Mouse (Mus musculus) monocyte, adult 5-6 weeks (primary cell): ENCODE results near the gene Prkce. TPM values are rescaled to one million over a fixed set of nuclear protein-coding genes. Genes with fewer than 3 reads are reported as not detected.
A peak's percentile ranks its signal among the peaks of the same experiment; 100 is the strongest.

Experiments used
- ATAC-seq: fragments of 153-309, 156-312 bp; replicated peaks from 2 replicates; pipeline ENCODE4 v1.8.0; 2017; ENCODE audit warnings: mild to moderate bottlenecking; ENCODE audit not compliant: low TSS enrichment, insufficient number of reproducible peaks, severe bottlenecking, poor library complexity, low FRiP score
- total RNA-seq: library from RNA; stranded (forward); fragments of 200-1000, 200-491, 200-594 nt; gene quantifications from 3 replicates; pipeline ENCODE4 v1.2.3, GENCODE M21; 2017

Prkce gene
- total RNA-seq, 1 experiment from 2014 or later, result 21.1 TPM

- no peak for ATAC-seq
Observed at GRCm38 (mm10) chr17:86276381-86276780, 108.8 kb downstream of the Prkce start.

- no peak for ATAC-seq
Observed at GRCm38 (mm10) chr17:86277032-86277798, 109.6 kb downstream of the Prkce start.

- ATAC-seq, result peak; percentile 61
Observed at GRCm38 (mm10) chr17:86277999-86278526, 110.5 kb downstream of the Prkce start.

GRCm38 (mm10) chr17:86279751-86280150, 112.2 kb downstream of the Prkce start:
- ATAC-seq, result no peak

GRCm38 (mm10) chr17:86283741-86284140, 116.2 kb downstream of the Prkce start:
- ATAC-seq, result peak; percentile 56

GRCm38 (mm10) chr17:86285058-86285457, 117.5 kb downstream of the Prkce start:
- no peak for ATAC-seq

- ATAC-seq, result no peak
Observed at GRCm38 (mm10) chr17:86286747-86287271, 119.2 kb downstream of the Prkce start.

GRCm38 (mm10) chr17:86292711-86293110, 125.1 kb downstream of the Prkce start:
- ATAC-seq, result no peak

GRCm38 (mm10) chr17:86293247-86293744, 125.7 kb downstream of the Prkce start:
- ATAC-seq, result peak; percentile 64

- ATAC-seq, result no peak
Observed at GRCm38 (mm10) chr17:86299576-86299975, 132.0 kb downstream of the Prkce start.

- ATAC-seq, result peak; percentile 38
Observed at GRCm38 (mm10) chr17:86300774-86301595, 133.4 kb downstream of the Prkce start.

- no peak for ATAC-seq
Observed at GRCm38 (mm10) chr17:86302266-86302665, 134.7 kb downstream of the Prkce start.

- ATAC-seq, result no peak
Observed at GRCm38 (mm10) chr17:86302861-86303331, 135.3 kb downstream of the Prkce start.

GRCm38 (mm10) chr17:86303401-86304243, 136.0 kb downstream of the Prkce start:
- ATAC-seq, result no peak

GRCm38 (mm10) chr17:86304923-86305630, 137.5 kb downstream of the Prkce start:
- ATAC-seq, result no peak

GRCm38 (mm10) chr17:86306161-86306560, 138.6 kb downstream of the Prkce start:
- ATAC-seq, result 0 out of 2 replicates have a peak, but pooled peaks have one; percentile 14

- no peak for ATAC-seq
Observed at GRCm38 (mm10) chr17:86313413-86314139, 146.0 kb downstream of the Prkce start.
